Mouse (Mus musculus): ENCODE data around the gene Cplx2.
A peak's percentile ranks its signal among the peaks of the same experiment; 100 is the strongest.

Gene Cplx2

DNA sequence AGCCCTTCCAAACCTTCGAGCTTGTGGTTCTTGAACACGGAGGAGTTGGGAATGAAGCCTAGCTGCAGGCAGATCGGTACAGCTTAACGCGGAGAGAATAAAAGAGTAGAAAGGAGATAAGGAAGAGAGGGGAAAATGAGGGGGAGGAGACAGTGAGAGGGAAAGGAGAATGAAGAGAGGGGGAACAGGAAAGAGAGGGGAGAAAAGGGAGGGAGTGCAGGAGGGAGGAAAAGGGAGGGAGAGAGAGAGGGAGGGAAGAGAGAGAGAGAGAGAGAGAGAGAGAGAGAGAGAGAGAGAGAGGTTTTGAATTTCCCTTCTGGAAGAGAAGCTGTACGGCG is at the start of gene Cplx2:
TSS of gene Cplx2 (plus strand) at position 301 of the 338 bp plus-strand sequence.
- no peak for DNase-seq (ENCODE audit: low read depth, low spot score)

DNA sequence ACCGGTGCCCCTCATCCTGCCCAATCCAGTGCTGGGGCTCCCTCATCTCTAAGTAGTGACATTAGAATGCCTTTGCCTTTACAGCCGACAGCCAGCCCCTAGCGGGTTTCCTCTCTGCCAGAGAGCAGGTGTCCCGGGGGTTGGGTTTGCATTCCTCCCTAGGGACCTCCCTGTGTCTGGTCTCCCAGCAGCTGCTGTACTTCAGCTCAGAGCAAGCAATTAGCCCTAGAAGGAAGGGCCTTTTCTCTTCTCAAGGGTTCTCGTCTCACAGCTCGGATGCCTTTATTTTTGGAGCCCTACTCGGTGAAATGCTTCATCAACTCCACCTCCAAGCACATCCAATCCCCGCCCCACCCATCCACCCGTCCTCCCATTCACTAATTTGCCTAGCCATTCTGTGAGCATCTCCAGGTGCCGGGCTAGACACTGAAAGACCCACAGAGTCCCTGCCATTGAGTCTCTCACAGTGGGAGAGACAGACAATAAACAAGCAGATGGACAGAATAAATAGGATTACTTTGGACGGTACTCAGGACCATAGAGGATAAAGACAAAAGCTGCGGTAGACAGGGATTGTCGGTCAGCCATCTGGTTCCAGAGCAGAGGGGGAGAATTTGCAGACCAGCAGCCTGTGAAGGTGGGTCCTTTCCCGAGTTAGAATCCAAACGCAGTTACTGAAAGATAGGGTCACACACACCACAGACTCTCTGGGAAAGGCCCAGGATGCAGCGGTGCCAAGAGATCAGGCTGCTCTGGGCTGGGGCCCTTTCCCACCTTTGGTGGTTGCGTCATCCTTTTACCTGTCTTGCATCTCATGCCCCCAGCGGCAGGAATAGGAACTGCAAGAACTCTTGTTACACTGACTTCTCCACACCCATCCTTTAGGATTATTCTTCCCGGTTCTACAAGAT is 48.5 kb upstream of the Cplx2 start:
- DNase-seq (ENCODE audit: low read depth, low spot score): peak; percentile 54

GRCm38 (mm10) chr13:54323307-54324165 is 47.6 kb upstream of the Cplx2 start:
- no peak for DNase-seq (ENCODE audit: low read depth, low spot score)

GRCm38 (mm10) chr13:54324178-54324577 is 47.0 kb upstream of the Cplx2 start:
- no peak for DNase-seq (ENCODE audit: low read depth, low spot score)

DNA sequence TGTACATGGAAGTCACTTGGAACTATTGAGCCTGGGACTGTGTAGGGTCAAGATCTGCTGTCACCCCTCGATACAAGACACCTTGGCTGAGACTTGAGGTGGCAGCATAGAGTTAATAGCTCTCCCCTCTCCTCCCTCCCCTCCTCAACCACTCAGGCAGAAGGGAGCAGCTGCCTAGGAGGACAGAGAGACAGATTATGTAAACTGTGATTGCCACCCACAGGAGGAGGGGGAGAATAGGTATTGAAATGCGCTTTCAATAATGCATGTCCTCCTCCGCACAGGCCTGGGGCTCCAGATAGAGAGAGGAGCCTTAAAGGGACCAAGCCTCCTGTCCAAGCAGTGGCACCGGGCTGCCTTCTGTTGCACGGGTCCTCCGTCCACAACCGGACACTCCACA is 45.3 kb upstream of the Cplx2 start:
- DNase-seq (ENCODE audit: low read depth, low spot score): no peak

DNA sequence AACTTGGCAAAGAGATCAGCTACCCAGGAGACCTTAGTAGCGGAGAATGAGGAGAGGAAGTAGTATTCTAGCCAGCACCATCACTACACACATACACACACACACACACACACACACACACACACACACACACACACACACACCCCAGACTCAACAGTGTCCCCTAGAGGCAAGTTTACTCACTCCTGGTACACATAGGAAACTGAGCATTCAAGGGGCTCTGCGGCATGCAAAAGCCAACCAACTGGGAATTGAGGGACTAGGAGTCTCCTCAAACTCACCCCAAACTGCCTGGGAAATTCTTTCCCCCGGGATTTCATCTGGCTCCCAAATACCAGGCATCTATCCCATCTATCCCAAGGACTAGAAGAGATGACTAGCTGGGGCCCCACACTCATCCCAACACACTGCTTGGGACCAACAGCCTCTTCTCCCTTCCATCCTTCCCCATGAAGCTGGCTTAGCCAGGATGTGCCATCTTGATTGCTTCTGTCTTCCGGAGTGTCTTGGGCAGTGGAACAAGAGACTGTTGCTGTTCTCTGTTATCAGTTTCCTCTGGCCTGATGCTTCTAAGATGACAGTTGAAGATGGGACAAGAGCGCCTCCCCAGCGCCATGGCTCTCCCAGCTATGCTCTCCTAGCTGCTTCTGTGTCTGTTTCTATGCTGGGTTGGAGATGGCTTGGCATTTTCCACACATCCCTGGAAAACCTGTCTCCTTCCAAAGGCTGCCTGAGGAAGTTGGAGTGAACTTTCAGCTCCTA is 44.3 kb upstream of the Cplx2 start:
- DNase-seq (ENCODE audit: low read depth, low spot score): no peak

GRCm38 (mm10) chr13:54328029-54328428 is 43.1 kb upstream of the Cplx2 start:
- DNase-seq (ENCODE audit: low read depth, low spot score): no peak

- DNase-seq (ENCODE audit: low read depth, low spot score): no peak
Measured at GRCm38 (mm10) chr13:54328954-54329490, 42.1 kb upstream of the Cplx2 start.

GRCm38 (mm10) chr13:54331825-54332675 is 39.1 kb upstream of the Cplx2 start:
- peak; percentile 76 for DNase-seq (ENCODE audit: low read depth, low spot score)

- peak; percentile 48 for DNase-seq (ENCODE audit: low read depth, low spot score)
Measured at GRCm38 (mm10) chr13:54332921-54333477, 38.1 kb upstream of the Cplx2 start.

DNA sequence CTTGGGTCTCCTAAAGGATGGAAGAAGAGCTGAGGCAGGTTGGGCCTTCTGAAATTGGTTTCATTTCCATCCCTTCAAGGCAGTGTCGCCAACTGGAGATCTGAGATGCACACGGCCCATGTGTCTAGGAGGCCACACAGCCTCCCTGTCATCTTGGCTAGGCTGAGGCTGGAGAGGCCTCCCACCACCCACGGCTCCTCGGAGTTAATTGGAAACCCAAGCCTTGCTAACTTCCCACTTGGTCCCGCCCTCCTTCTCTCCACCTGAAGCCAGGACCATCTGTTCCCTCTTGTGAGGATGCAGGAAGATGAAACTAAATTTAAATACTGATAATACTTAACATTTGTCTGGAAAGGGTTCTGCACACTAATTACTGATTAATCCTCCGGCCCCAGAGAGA is 34.1 kb upstream of the Cplx2 start:
- no peak for DNase-seq (ENCODE audit: low read depth, low spot score)

GRCm38 (mm10) chr13:54337541-54337940 is 33.6 kb upstream of the Cplx2 start:
- no peak for DNase-seq (ENCODE audit: low read depth, low spot score)

- DNase-seq (ENCODE audit: low read depth, low spot score): no peak
Measured at GRCm38 (mm10) chr13:54338815-54339214, 32.3 kb upstream of the Cplx2 start.

DNA sequence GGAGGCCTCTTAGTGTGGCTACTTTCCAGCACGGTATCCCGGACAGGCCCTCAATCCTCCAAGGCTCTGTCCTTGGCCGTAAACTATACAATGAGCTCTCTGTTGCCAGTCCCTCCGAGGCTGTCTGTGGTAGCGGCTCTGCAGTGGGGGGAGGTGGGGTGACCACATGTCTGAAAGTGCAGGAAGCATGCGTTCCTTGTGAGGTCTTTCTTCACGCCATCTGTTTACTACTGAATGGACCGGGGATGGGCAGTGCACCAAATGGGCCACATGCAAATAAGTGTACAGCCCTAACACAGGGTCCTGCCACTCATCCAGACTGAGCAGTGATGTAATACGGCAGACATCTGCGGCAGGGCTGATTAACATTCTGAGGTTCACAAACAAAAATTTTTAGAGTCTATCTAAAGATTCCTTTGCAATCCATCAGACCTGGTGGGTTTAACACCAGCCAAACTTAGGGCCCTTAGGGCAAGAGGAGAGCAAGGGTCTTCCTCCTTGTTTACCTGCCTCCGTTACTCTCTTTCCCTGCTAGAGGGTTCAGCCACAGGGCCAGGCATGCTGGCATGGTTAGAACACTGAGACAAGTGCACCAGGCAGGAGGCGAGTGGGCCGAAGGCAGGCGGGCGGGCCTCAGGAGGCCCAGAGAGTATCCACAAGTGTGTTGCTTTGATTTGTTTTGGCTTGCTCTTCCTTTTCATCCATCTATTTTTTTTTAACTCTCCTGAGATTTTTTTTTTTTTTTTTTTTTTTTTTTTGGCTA is 25.1 kb upstream of the Cplx2 start:
- DNase-seq (ENCODE audit: low read depth, low spot score): no peak

- DNase-seq (ENCODE audit: low read depth, low spot score): no peak
Measured at GRCm38 (mm10) chr13:54348011-54348410, 23.1 kb upstream of the Cplx2 start.

- DNase-seq (ENCODE audit: low read depth, low spot score): no peak
Measured at GRCm38 (mm10) chr13:54349126-54349759, 21.9 kb upstream of the Cplx2 start.

DNA sequence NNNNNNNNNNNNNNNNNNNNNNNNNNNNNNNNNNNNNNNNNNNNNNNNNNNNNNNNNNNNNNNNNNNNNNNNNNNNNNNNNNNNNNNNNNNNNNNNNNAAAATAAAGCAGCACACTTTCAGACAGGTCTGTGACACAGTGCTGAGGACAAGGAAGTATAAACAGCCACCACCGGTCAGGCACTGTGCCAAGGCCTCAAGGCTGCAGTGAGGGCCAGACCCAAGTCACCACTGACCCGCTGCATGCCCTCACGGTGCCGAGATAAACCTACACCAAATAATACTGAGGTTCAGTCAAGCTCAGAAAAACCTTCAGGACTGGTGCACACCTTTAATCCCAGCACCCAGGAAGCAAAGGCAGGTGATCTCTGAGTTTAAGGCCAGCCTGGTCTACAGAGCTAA is 13.7 kb upstream of the Cplx2 start:
- DNase-seq (ENCODE audit: low read depth, low spot score): no peak

GRCm38 (mm10) chr13:54359181-54359580 is 12.0 kb upstream of the Cplx2 start:
- DNase-seq (ENCODE audit: low read depth, low spot score): no peak

- no peak for DNase-seq (ENCODE audit: low read depth, low spot score)
Measured at GRCm38 (mm10) chr13:54364686-54365085, 6.5 kb upstream of the Cplx2 start.
